ENCODE assay signal across 1 mouse cellular context in the genomic region with DNA sequence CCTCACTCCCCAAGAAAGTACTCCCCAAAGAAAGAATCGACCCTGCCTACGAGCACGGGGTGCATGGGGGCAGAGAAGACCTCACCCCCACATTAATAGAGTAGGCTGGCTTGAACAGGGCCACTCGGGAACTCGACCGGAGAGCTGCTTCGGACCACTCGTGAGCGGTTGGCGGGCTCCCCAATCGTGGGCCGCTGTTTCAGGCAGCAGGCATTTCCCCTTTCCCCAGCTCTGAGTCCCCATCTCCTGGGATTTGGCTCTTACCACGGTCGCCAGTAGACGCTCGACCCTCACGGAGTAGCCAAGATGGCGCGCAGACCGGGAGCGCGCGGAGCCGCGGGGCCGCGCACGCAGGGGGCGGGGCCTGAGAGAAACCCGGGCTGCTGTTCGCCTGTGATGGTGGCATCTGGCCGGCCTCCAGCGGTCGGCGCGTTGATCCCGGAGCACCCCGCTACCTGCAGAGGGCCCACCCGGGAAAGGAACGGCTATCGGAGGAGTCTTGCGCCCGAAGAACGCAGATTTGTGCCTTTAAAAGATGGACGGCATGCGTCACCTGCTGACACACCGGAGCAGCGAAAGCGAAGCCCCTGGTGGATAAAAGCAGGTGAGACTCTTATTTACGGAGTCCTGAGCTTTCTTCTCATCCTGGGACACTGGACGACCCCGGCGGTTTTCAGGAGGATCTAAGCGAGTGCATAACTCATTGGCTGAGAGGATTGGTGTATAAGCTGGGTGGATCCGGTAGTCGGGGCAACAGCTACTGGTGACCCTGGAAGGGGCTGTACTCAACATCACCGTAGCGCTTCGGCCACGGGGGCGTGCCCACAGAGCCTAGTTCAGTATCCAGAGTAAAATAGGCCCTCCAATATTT.
TF ChIP-seq lines count a peak whose summit lies in the region.

Gene Rpp25l, minus strand, starts transcription at position 338 of the 871 bp plus-strand sequence.

TF ChIP-seq in MEL, 35 proteins besides CTCF, POLR2A, EP300 and RAD21 (continued from another document):
- TF ChIP-seq SMC3 (IDR thresholded peaks at IDR 0.05; ENCODE audit: low read depth, low read length) (no peak), ZNF384 (IDR thresholded peaks at IDR 0.05; ENCODE audit: low read depth, low read length) (no peak), CHD2 (IDR thresholded peaks at IDR 0.05; ENCODE audit: low read length) (no peak), CHD1 (IDR thresholded peaks at IDR 0.05; ENCODE audit: low read depth, low read length) (no peak), GATA1 (IDR thresholded peaks at IDR 0.05; ENCODE audit: low read depth, low read length) (0 out of 2 replicates have a peak, but pooled peaks have one; percentile 5), MEF2A (IDR thresholded peaks at IDR 0.05; ENCODE audit: extremely low read depth, insufficient replicate concordance, low read depth, low read length, poor library complexity, severe bottlenecking) (no peak)
